Comparison of ENCODE assay signal across 23 mouse cellular contexts in genomic region chr4:148767655-148768305, GRCm38 (mm10). TPM values are rescaled to one million over a fixed set of nuclear protein-coding genes. Genes with fewer than 3 reads are reported as not detected.
A peak's percentile ranks its signal among the peaks of the same experiment; 100 is the strongest.
DNase-seq lines count a peak whose midpoint lies in the region; ATAC-seq and TF ChIP-seq lines count a peak whose summit lies in the region.
"Had no signal": no experiment of that assay in that cellular context is flagged by ENCODE, and none has a peak within 500 bp of the region (broad histone marks: within the 10 kb centered on the region; RNA-seq: fewer than 3 reads in every experiment).

No protein-coding gene starts in this region.

- no peaks in the 10 kb centered on the region for H3K9me3 ChIP-seq in forebrain, embryonic 12.5 days
- H3K9me3 ChIP-seq in forebrain, embryonic 11.5 days (ENCODE audit: control insufficient read depth, low read length), result no peaks in the 10 kb centered on the region
- H3K9me3 ChIP-seq in E14TG2a.4 (ENCODE audit: low read length), result no peaks in the 10 kb centered on the region
- H3K9me3 ChIP-seq: embryonic facial prominence, embryonic 10.5 days; heart, embryonic 10.5 days; kidney, embryonic 15.5 days; lung, embryonic 15.5 days; stomach, embryonic 15.5 days had no signal

- H3K27ac ChIP-seq in forebrain, embryonic 12.5 days, result peak overlapping the region; percentile 65
- H3K27ac ChIP-seq in forebrain, embryonic 11.5 days (ENCODE audit: low read depth, low read length), result no peak overlapping the region
- H3K27ac ChIP-seq: heart, embryonic 10.5 days; kidney, embryonic 15.5 days; lung, embryonic 15.5 days; stomach, embryonic 15.5 days had no signal

- H3K4me2 ChIP-seq in forebrain, embryonic 12.5 days, result no peak overlapping the region
- H3K4me2 ChIP-seq in forebrain, embryonic 11.5 days (ENCODE audit: low read depth, low read length, severe bottlenecking), result no peak overlapping the region
- H3K4me2 ChIP-seq: kidney, embryonic 15.5 days; lung, embryonic 15.5 days; stomach, embryonic 15.5 days had no signal

- no peaks in the 10 kb centered on the region for H3K36me3 ChIP-seq in forebrain, embryonic 12.5 days (replicated peaks)
- no peaks in the 10 kb centered on the region for H3K36me3 ChIP-seq in forebrain, embryonic 11.5 days (ENCODE audit: control insufficient read depth, insufficient read depth, low read length)
- no peaks in the 10 kb centered on the region for H3K36me3 ChIP-seq in E14TG2a.4 (ENCODE audit: insufficient read depth, low read length)
- H3K36me3 ChIP-seq: embryonic facial prominence, embryonic 10.5 days; heart, embryonic 10.5 days; kidney, embryonic 15.5 days; lung, embryonic 15.5 days; stomach, embryonic 15.5 days had no signal

- H3K4me3 ChIP-seq in forebrain, embryonic 12.5 days (replicated peaks), result no peak overlapping the region
- no peak overlapping the region for H3K4me3 ChIP-seq in forebrain, embryonic 11.5 days (ENCODE audit: low read depth, low read length)
- 0 out of 2 replicates have a peak overlapping the region, but pooled peaks have one; percentile 32 for H3K4me3 ChIP-seq in E14TG2a.4 (replicated peaks; ENCODE audit: low read length)
- H3K4me3 ChIP-seq: embryonic facial prominence, embryonic 10.5 days; erythroblast, embryonic 14.5 days; heart, embryonic 10.5 days; kidney, embryonic 15.5 days; lung, embryonic 15.5 days; stomach, embryonic 15.5 days had no signal

- H3K27me3 ChIP-seq in forebrain, embryonic 12.5 days, result peaks cover 35% of the 10 kb centered on the region
- H3K27me3 ChIP-seq in forebrain, embryonic 11.5 days (ENCODE audit: control insufficient read depth, insufficient read depth, low read length), result peaks cover 12% of the 10 kb centered on the region
- H3K27me3 ChIP-seq in E14TG2a.4 (ENCODE audit: insufficient read depth, low read length), result peaks cover 35% of the 10 kb centered on the region

- ATAC-seq in forebrain, embryonic 12.5 days (ENCODE audit: low FRiP score), result peak; percentile 17; the same call in 1 of the 2 replicates
- no peak for ATAC-seq in forebrain, embryonic 11.5 days (replicated peaks; ENCODE audit: low FRiP score)
- no peak for ATAC-seq in erythroblast, adult 5-6 weeks (replicated peaks; ENCODE audit: low FRiP score, poor library complexity, severe bottlenecking)
- ATAC-seq: intestine, embryonic 16.5 days; midbrain, embryonic 16.5 days had no signal

- 37% methylated on average over 8 of the region's 8 CpGs for WGBS in forebrain, embryonic 12.5 days
- 40% methylated on average over 8 of the region's 8 CpGs for WGBS in forebrain, embryonic 11.5 days

- no peak for TF ChIP-seq CTCF in E14TG2a.4 (conservative IDR thresholded peaks at IDR 0.05; ENCODE audit: low read length)

- DNase-seq in forebrain, embryonic 11.5 days (ENCODE audit: low spot score), result no peak
- DNase-seq in lung, postnatal 25 days (ENCODE audit: low spot score), result peak; percentile 21
- DNase-seq in lung, postnatal 4 days, result no peak
- peak; percentile 58 for DNase-seq in ZHBTc4 (ENCODE audit: low read depth, low spot score)
- DNase-seq in T-cell, adult 2 months (ENCODE audit: low spot score), result no peak
- DNase-seq: adrenal gland, postnatal 10 days; cerebellum, adult 2 months; gastrocnemius, postnatal 36 days; heart, postnatal 36 days; left cerebral cortex, postnatal 4 days; spleen, adult 18-20 months; thymus, adult 2 months had no signal

- H3K9ac ChIP-seq in forebrain, embryonic 12.5 days, result no peak overlapping the region
- H3K9ac ChIP-seq in forebrain, embryonic 11.5 days (ENCODE audit: low read length), result no peak overlapping the region
- H3K9ac ChIP-seq: kidney, embryonic 15.5 days; lung, embryonic 15.5 days; stomach, embryonic 15.5 days had no signal

- peaks cover 56% of the 10 kb centered on the region for H3K4me1 ChIP-seq in forebrain, embryonic 12.5 days
- H3K4me1 ChIP-seq in forebrain, embryonic 11.5 days (replicated peaks; ENCODE audit: control insufficient read depth, insufficient read depth, low read length), result peaks cover 20% of the 10 kb centered on the region
- peaks cover 41% of the 10 kb centered on the region for H3K4me1 ChIP-seq in E14TG2a.4 (replicated peaks; ENCODE audit: low read depth, low read length)

RNA-seq across cellular contexts. Expression of gene Casz1, which starts 36.4 kb away (rescaled TPM):
- polyA plus RNA-seq in forebrain, embryonic 12.5 days (2016; fragmentation: Nextera tagmentation; extraction: Ambion mirVana), result 2.8 and 3.1 TPM in 2 replicates
- 3.4 and 3.6 TPM in 2 replicates for polyA plus RNA-seq in forebrain, embryonic 11.5 days (2014; fragmentation: Nextera tagmentation; extraction: Ambion mirVana)
- total RNA-seq in erythroblast, adult 5-6 weeks (2015; ENCODE audit: low replicate concordance), result 1.5 and 2.5 TPM in 2 replicates
- total RNA-seq in erythroblast, adult 5-6 weeks (2017; ENCODE audit: low replicate concordance), result 1.2 and 1.5 TPM in 2 replicates

Comparison
In these comparisons a context has a peak if more than half of its experiments do, and no peak if none do; other contexts are left out.
1. DNase-seq: peak in lung, postnatal 25 days (single experiment) and ZHBTc4 (single experiment); none in forebrain, embryonic 11.5 days (single experiment), lung, postnatal 4 days (0 of 2) and T-cell, adult 2 months (single experiment).